Mouse (Mus musculus) CH12.LX (cell line): ENCODE measurements around the gene Etl4. TPM values are rescaled to one million over a fixed set of nuclear protein-coding genes. Genes with fewer than 3 reads are reported as not detected.

Experiments used
- DNase-seq: peaks from one replicate; pipeline ENCODE4 v3.0.0-alpha.2; 2013; ENCODE audit errors: extremely low read depth
- H3K27ac ChIP-seq: 2 replicates; pipeline ENCODE4 v1.5.1; 2012; ENCODE audit warnings: low read depth, mild to moderate bottlenecking, control low read depth, moderate library complexity; ENCODE audit not compliant: insufficient read depth
- H3K27me3 ChIP-seq: replicated peaks from 2 replicates; pipeline ENCODE3; 2012; ENCODE audit warnings: inconsistent platforms
- H3K36me3 ChIP-seq, 2 experiments: replicated peaks in 1 of 2; 2 replicates each; pipeline versions ENCODE3 to v1.6.1; 2012; ENCODE audit warnings: inconsistent platforms in 1 of 2, low read length in 1 of 2, mild to moderate bottlenecking in 1 of 2, mixed read lengths in 1 of 2, moderate library complexity in 1 of 2; ENCODE audit not compliant: control insufficient read depth in 1 of 2, insufficient read depth in 1 of 2
- H3K4me1 ChIP-seq, 2 experiments: 2 replicates each; pipeline ENCODE4 v1.6.1; 2012; ENCODE audit warnings: inconsistent platforms in 1 of 2, moderate library complexity in 1 of 2; ENCODE audit not compliant: insufficient read depth in 2 of 2, control insufficient read depth in 1 of 2
- H3K4me2 ChIP-seq: 2 replicates; pipeline ENCODE4 v1.6.1; 2012; ENCODE audit warnings: low read depth, mild to moderate bottlenecking, control low read depth; ENCODE audit not compliant: poor library complexity, insufficient read depth, severe bottlenecking
- H3K4me3 ChIP-seq, 3 experiments: fragments of 150-350 bp in 1 of 3; sonication (generic) in 1 of 3; replicated peaks in 1 of 3; 2 replicates each; pipeline versions ENCODE3 to v1.5.1; 2011 to 2012; ENCODE audit warnings: low read depth in 2 of 3, low read length in 2 of 3, mild to moderate bottlenecking in 2 of 3, moderate library complexity in 2 of 3, control low read depth in 1 of 3, improper control_type of control experiment in 1 of 3, inconsistent platforms in 1 of 3, mixed read lengths in 1 of 3; ENCODE audit not compliant: poor library complexity in 1 of 3
- H3K79me2 ChIP-seq: replicated peaks from 2 replicates; pipeline ENCODE4 v1.6.1; 2012; ENCODE audit warnings: mild to moderate bottlenecking, moderate library complexity; ENCODE audit not compliant: control insufficient read depth, poor library complexity, insufficient read depth, severe bottlenecking; ENCODE audit errors: extremely low read depth
- H3K9ac ChIP-seq: 2 replicates; pipeline ENCODE4 v1.6.1; 2012; ENCODE audit warnings: low read depth, mild to moderate bottlenecking, control low read depth, moderate library complexity; ENCODE audit not compliant: insufficient read depth
- H3K9me3 ChIP-seq: replicated peaks from 2 replicates; pipeline ENCODE3; 2012; ENCODE audit warnings: low read length, inconsistent platforms, mixed read lengths
- CHD1 ChIP-seq: IDR thresholded peaks from 2 replicates; pipeline ENCODE4 v1.6.1; 2012; ENCODE audit warnings: low read depth, low read length, improper control_type of control experiment, inconsistent platforms
- ELF1 ChIP-seq: IDR thresholded peaks from 2 replicates; pipeline ENCODE4 v1.6.1; 2014; ENCODE audit warnings: low read depth, mild to moderate bottlenecking, inconsistent platforms, low read length, improper control_type of control experiment
- EP300 ChIP-seq: IDR thresholded peaks from 2 replicates; pipeline ENCODE4 v1.6.1; 2011; ENCODE audit warnings: low read length, improper control_type of control experiment
- HCFC1 ChIP-seq: IDR thresholded peaks from 2 replicates; pipeline ENCODE4 v1.6.1; 2012; ENCODE audit warnings: low read depth, mild to moderate bottlenecking, inconsistent platforms, low read length, improper control_type of control experiment
- IRF4 ChIP-seq: IDR thresholded peaks from 2 replicates; pipeline ENCODE4 v1.6.1; 2014; ENCODE audit warnings: low read depth, mild to moderate bottlenecking, inconsistent platforms, low read length, improper control_type of control experiment
- JUN ChIP-seq: IDR thresholded peaks from 2 replicates; pipeline ENCODE4 v1.6.1; 2011; ENCODE audit warnings: low read depth, mild to moderate bottlenecking, low read length, improper control_type of control experiment, moderate library complexity; ENCODE audit not compliant: insufficient read depth
- JUND ChIP-seq: conservative IDR thresholded peaks from 2 replicates; pipeline ENCODE4 v1.6.1; 2011; ENCODE audit warnings: low read depth, low read length, improper control_type of control experiment
- MEF2A ChIP-seq: IDR thresholded peaks from 2 replicates; pipeline ENCODE4 v1.6.1; 2014; ENCODE audit warnings: low read depth, mild to moderate bottlenecking, inconsistent platforms, low read length, improper control_type of control experiment, borderline replicate concordance
- NELFE ChIP-seq: IDR thresholded peaks from 2 replicates; pipeline ENCODE4 v1.6.1; 2011; ENCODE audit warnings: low read depth, low read length, improper control_type of control experiment
- PAX5 ChIP-seq: IDR thresholded peaks from 2 replicates; pipeline ENCODE4 v1.6.1; 2012; ENCODE audit warnings: low read length, inconsistent platforms, mixed read lengths
- POLR2A ChIP-seq: IDR thresholded peaks from 2 replicates; pipeline ENCODE4 v1.6.1; 2011; ENCODE audit warnings: low read depth, mild to moderate bottlenecking, improper control_type of control experiment, low read length
- POLR2AphosphoS2 ChIP-seq: IDR thresholded peaks from 2 replicates; pipeline ENCODE4 v1.6.1; 2011; ENCODE audit warnings: low read depth, low read length, improper control_type of control experiment
- RAD21 ChIP-seq: IDR thresholded peaks from 2 replicates; pipeline ENCODE4 v1.6.1; 2011; ENCODE audit warnings: low read depth, mild to moderate bottlenecking, low read length, improper control_type of control experiment, moderate library complexity
- RCOR1 ChIP-seq: conservative IDR thresholded peaks from 2 replicates; pipeline ENCODE4 v1.6.1; 2012; ENCODE audit warnings: low read depth, mild to moderate bottlenecking, inconsistent platforms, low read length, improper control_type of control experiment
- SMC3 ChIP-seq: IDR thresholded peaks from 2 replicates; pipeline ENCODE4 v1.6.1; 2011; ENCODE audit warnings: low read depth, low read length, improper control_type of control experiment
- TBP ChIP-seq: conservative IDR thresholded peaks from 2 replicates; pipeline ENCODE4 v1.6.1; 2011; ENCODE audit warnings: low read depth, low read length, improper control_type of control experiment
- UBTF ChIP-seq: IDR thresholded peaks from 2 replicates; pipeline ENCODE4 v1.6.1; 2012; ENCODE audit warnings: low read depth, mild to moderate bottlenecking, inconsistent platforms, low read length, improper control_type of control experiment, moderate library complexity
- USF1 ChIP-seq: IDR thresholded peaks from 2 replicates; pipeline ENCODE4 v1.6.1; 2014; ENCODE audit warnings: low read depth, mild to moderate bottlenecking, inconsistent platforms, low read length, improper control_type of control experiment
- ZKSCAN1 ChIP-seq: IDR thresholded peaks from 2 replicates; pipeline ENCODE4 v1.6.1; 2012; ENCODE audit warnings: low read depth, inconsistent platforms, low read length, improper control_type of control experiment, borderline replicate concordance
- ZMIZ1 ChIP-seq: IDR thresholded peaks from 2 replicates; pipeline ENCODE4 v1.6.1; 2012; ENCODE audit warnings: low read depth, mild to moderate bottlenecking, inconsistent platforms, low read length, improper control_type of control experiment
- ZNF384 ChIP-seq: IDR thresholded peaks from 2 replicates; pipeline ENCODE4 v1.6.1; 2012; ENCODE audit warnings: low read depth, low read length, improper control_type of control experiment, inconsistent platforms
- dilution Hi-C: fragments of 300-500 bp; cut with MboI; formaldehyde crosslinking; loops from 2 replicates; pipeline ENCODE4 v1.14.3; 2020; ENCODE audit warnings: low sequenced_read_pairs; ENCODE audit not compliant: extremely low pct_unique_long_range_greater_than_20kb, extremely low pct_ligation_motif_present
- in situ Hi-C: fragments of 300-500 bp; cut with MboI; formaldehyde crosslinking; loops from 3 replicates; pipeline ENCODE4 v1.14.3; 2019; ENCODE audit warnings: low sequenced_read_pairs, low pct_ligation_motif_present, low pct_unique_long_range_greater_than_20kb, mixed read lengths
- polyA plus RNA-seq: library from polyadenylated mRNA; unstranded; fragments of >175 nt; gene quantifications from 2 replicates; pipeline ENCODE4 v1.2.1, GENCODE M21; 2012; ENCODE audit warnings: low read depth; ENCODE audit not compliant: insufficient read length
- total RNA-seq, 2 experiments: library from RNA; depleted of rRNA; stranded (reverse); fragments of 300-350 nt in 1 of 2; fragments of >200 nt in 1 of 2; gene quantifications; 2 replicates each; pipeline ENCODE4 v1.2.3; 2012 to 2014

The Etl4 gene
- total and polyA plus RNA-seq, 3 experiments, result 7.2 to 18.6 (median 11.7) TPM

DNA sequence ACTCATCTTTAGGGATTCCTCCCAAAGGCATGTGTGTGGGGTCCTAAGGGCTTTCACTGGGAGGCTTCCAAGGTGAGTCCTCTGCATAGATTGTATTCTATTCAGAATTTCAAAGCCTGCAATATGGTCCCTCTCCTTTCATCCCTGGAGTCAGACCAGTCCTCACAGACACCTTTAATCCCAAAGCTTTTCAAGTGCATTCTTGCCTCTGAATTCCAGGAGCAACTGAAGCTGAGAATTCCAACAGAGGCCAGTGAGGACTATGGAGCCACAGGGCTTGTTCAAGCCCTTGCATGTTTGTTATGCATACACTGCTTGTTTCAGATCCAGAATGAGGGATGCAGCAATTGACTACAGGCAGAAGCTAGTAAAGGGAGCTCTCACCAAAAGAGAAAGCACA lies 743.5 kb downstream of the Etl4 start:
- dilution Hi-C loops, result no loop called here
- H3K4me3 ChIP-seq, result no peak overlapping the region
- no peak overlapping the region for H3K4me2 ChIP-seq
- no peak overlapping the region for H3K9ac ChIP-seq
- no peaks in the 10 kb centered on the region for H3K9me3 ChIP-seq
- peaks cover 0 to 9% of the 10 kb centered on the region in 2 experiments for H3K36me3 ChIP-seq
- H3K27me3 ChIP-seq, result no peaks in the 10 kb centered on the region
- H3K79me2 ChIP-seq, result no peaks in the 10 kb centered on the region
- H3K4me1 ChIP-seq, result peaks cover 2 to 22% of the 10 kb centered on the region in 2 experiments; a peak in 3 of 4 replicates
- TF ChIP-seq SMC3 (no peak), PAX5 (no peak), MEF2A (no peak), CHD1 (no peak), POLR2A (no peak), ZNF384 (no peak), JUN (no peak), UBTF (no peak), RCOR1 (no peak), NELFE (no peak), ZMIZ1 (no peak), ELF1 (no peak)
- TF ChIP-seq, all 38 proteins: peak for 0
- DNase-seq, result no peak
- in situ Hi-C loops, result no loop called here
- no peak overlapping the region for H3K27ac ChIP-seq

DNA sequence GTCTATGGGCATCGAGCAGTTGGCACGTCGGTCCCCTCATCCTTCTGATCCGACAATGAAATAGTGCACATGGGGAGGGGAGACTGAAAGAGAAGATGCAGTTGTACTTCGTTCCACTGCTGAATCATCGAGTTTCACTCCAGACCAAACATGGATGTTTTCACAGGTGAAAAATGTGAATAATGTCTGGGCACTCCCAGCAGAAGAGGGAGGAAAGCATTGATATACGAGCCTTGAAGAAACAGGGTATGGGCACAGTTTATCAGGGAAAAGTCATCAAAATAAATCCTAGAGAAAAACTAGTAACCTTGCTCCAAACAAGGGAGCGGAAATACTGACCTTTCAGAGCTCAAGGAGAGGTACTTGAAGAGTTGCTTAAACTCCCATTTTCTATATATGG lies 744.5 kb downstream of the Etl4 start:
- Histone ChIP-seq H3K27me3 (no peaks in the 10 kb centered on the region), H3K79me2 (no peaks in the 10 kb centered on the region), H3K4me3 (no peak overlapping the region), H3K36me3 (peaks cover 0 to 6% of the 10 kb centered on the region in 2 experiments), H3K9me3 (no peaks in the 10 kb centered on the region), H3K27ac (no peak overlapping the region), H3K4me1 (peaks cover 2 to 13% of the 10 kb centered on the region in 2 experiments; a peak in 2 of 4 replicates), H3K9ac (no peak overlapping the region), H3K4me2 (no peak overlapping the region)
- dilution Hi-C loops (no loop called here), in situ Hi-C loops (no loop called here)
- TF ChIP-seq ZKSCAN1, result no peak
- no peak for TF ChIP-seq MEF2A
- TF ChIP-seq ZMIZ1, result no peak
- TF ChIP-seq USF1, result no peak
- no peak for TF ChIP-seq IRF4
- TF ChIP-seq HCFC1, result no peak
- TF ChIP-seq EP300, result no peak
- TF ChIP-seq POLR2AphosphoS2, result no peak
- no peak for TF ChIP-seq JUND
- no peak for TF ChIP-seq TBP
- TF ChIP-seq UBTF, result no peak
- TF ChIP-seq RAD21, result no peak
- DNase-seq, result no peak
